Mouse (Mus musculus) adrenal gland, postnatal 4 days (tissue): ENCODE measurements around the gene Wdr34. TPM values are rescaled to one million over a fixed set of nuclear protein-coding genes. Genes with fewer than 3 reads are reported as not detected.

Experiments
- DNase-seq, 2 experiments: peaks; one replicate each; pipeline ENCODE4 v3.0.0; 2021 to 2022; ENCODE audit warnings: low spot score in 2 of 2, mixed read lengths in 2 of 2
- long read RNA-seq, 2 experiments: library from polyadenylated mRNA; stranded (forward); transcript quantifications; one replicate each; pipeline ENCODE4 v2.0.0; 2021
- total RNA-seq, 2 experiments: library from RNA; stranded (reverse); gene quantifications; 2 replicates each; pipeline ENCODE4 v1.2.3; 2021

Wdr34 gene
- total RNA-seq, result 10 to 100 TPM; 35.9 to 39.2 TPM
- long read RNA-seq, experiment 1, transcript Wdr34-201 (9 exons, 1,814 nt), result major isoform, 70 of 80 reads
- long read RNA-seq, experiment 1, partial matches to known transcripts, result 5 of 80 reads
- long read RNA-seq, experiment 1, other reads (novel, unspliced or antisense), result 4 of 80 reads
- long read RNA-seq, experiment 2, transcript Wdr34-201 (9 exons, 1,814 nt), result major isoform, 82 of 103 reads
- long read RNA-seq, experiment 2, partial matches to known transcripts, result 13 of 103 reads
- long read RNA-seq, experiment 2, other reads (novel, unspliced or antisense), result 8 of 103 reads

- peak; percentile 98 for DNase-seq
These were observed at the start of gene Wdr34 for GRCm38 (mm10) chr2:30048699-30049388. TSS of gene Wdr34 (minus strand) at chr2:30048881.

- DNase-seq, result peak in 1 of 2 experiments; percentile 24
These were observed 47.3 kb upstream of the Wdr34 start for GRCm38 (mm10) chr2:30095882-30096527.

DNA sequence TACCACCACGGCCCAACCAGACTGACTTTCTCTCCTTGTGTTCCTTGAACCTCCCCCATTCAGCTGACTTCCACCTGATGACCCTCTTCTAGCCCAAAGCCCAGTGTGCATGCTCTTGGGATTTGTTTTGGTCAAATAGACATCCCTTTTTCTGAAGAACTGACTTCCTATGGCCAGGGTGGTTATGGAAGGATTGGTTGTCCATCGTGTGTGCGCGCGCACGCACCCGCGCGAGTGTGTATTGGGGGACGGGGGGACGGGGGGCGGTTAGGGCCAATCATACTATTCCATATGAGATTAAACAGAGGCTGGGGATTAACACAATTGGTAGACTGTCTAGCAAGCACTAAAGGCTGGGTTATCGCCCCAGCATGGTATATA, 45.5 kb upstream of the Wdr34 start:
- no peak for DNase-seq

GRCm38 (mm10) chr2:30093471-30094207, 45.0 kb upstream of the Wdr34 start, which contains the start of gene Zdhhc12:
TSS of gene Zdhhc12 (minus strand) at chr2:30093648.
- peak; percentile 81 to 92 for DNase-seq

DNA sequence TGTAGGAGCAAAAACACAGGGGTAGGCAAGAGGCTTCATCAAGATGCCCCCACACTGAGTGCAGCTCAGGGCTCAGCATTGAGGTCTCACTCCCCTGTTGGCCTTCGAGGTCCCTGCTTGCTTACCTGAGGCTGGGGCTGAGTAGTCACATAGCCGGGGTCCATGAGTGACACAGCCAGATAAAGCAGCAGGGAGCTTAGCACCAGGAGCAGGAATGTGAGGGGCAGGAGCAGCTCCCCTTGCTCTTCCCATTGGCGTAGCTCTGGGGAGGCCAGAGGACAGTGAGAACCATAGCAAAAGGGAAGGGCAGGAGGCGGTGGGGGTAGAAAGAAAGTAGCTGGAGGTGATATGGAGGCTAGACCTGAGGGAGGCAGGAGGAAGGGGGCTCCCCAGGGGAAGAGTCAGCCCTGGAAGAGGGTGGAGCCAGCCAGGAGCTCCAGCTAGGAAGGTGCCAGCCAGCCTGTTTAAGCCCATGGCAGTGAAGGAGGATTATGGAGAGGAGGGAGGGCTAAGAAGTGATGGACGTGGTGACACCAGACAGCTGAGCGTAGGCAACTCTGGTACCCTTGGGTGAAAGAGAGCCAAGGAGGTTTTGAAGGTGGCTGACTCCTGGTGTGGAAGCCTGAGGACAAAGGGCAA, 43.7 kb upstream of the Wdr34 start:
- DNase-seq, result no peak

DNA sequence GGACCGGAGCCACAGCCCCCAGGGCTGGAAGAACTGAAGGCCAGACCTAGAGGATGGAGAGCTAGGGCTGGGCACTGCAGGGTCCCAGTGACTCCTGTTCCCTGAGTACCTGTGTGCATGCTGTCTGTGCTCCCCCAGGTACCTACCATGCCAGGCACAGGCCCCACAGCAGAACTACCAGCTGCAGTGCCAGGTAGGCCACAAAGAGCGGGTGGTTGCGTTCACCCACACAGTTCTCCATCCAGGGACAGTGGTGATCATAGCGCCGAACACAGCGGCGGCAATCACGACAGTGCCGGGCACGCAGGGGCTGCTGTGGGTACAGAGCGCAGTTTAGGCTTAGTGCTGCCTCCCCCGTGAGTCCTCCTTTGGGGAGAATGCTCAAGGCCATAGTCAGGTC, 42.8 kb upstream of the Wdr34 start:
- DNase-seq, result no peak

GRCm38 (mm10) chr2:30087310-30087709, 38.6 kb upstream of the Wdr34 start:
- DNase-seq, result no peak

GRCm38 (mm10) chr2:30084632-30085031, 36.0 kb upstream of the Wdr34 start:
- no peak for DNase-seq

DNA sequence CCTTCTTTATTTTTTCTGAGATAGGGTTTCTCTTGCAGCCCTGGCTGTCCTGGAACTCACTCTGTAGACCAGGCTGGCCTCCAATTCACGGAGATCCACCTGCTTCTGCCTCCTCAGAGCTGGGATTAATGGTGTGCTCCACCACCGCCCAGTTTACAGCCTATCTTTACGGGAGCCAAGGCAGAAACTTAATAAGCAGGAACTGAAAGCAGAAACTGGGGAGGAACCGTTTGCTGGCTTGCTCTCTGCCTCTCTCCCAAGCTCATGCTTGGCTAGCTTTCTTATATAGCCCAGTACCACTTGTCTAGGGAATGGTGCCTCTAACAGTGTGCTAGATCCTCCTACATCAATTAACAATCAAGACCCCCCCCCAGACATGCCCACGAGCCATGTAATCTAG, 35.4 kb upstream of the Wdr34 start:
- DNase-seq, result no peak

- no peak for DNase-seq
These were observed 31.6 kb upstream of the Wdr34 start for GRCm38 (mm10) chr2:30080181-30080800.

DNA sequence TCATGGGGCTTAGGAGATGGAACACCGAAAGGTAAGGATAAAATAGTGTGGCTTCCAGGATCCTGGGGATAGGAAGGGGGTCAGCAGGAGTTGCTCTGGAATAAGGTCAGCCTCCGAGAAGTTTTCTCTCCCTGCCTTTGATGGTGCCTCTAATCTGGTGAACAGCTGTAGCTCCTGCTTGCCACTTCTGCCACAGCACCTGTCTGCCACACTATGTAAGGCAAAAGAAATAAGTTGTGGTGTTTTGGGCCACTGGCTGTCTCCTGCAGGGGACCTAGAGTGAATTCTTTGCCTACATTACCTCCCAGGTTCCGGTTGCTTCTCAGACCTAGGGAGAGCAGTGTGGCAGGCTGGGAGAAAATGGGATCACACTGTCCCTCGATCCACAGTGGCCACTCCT, 30.1 kb upstream of the Wdr34 start:
- no peak for DNase-seq

DNA sequence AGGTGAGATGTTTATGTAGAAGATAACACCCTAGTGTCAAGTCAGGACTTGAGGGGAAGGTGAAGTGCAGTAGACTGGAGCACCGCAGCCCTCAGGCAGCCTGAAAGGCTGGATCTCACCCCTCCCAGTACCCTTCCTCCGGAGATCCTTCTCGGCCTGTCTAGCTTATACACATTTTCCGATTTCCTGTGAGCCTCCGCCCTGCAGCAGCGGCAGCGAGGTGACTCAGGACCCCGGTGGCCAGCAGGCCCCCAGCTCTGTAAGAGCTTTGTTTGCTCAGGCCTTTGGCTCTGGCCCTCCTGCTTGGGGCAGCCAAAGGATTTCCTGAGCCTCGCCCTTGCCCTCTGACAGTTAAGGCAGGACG, 29.6 kb upstream of the Wdr34 start:
- DNase-seq, result no peak

GRCm38 (mm10) chr2:30077502-30078348, 29.0 kb upstream of the Wdr34 start, which contains the start of gene Pkn3:
TSS of gene Pkn3 (plus strand) at chr2:30077684.
- peak; percentile 71 to 88 for DNase-seq

DNA sequence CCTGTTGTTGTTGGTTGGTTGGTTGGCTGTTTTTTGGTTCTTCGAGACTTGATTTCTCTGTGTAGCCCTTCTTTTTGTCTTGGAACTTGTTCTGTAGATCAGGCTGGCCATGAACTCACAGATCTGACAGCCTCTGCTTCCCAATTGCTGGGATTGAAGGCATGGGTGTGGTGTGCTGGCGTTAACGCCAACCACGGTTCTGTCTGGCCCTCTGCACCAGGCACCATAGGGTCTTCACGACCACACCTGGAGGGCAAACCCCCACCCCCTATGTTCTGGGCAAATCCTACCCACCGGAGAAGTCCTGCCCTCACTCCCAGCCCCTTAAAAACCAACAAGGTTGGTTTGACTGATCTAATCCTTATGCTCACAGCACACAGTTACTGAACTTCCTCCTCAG, 28.3 kb upstream of the Wdr34 start:
- DNase-seq, result no peak

GRCm38 (mm10) chr2:30076439-30076838, 27.8 kb upstream of the Wdr34 start:
- DNase-seq, result no peak

DNA sequence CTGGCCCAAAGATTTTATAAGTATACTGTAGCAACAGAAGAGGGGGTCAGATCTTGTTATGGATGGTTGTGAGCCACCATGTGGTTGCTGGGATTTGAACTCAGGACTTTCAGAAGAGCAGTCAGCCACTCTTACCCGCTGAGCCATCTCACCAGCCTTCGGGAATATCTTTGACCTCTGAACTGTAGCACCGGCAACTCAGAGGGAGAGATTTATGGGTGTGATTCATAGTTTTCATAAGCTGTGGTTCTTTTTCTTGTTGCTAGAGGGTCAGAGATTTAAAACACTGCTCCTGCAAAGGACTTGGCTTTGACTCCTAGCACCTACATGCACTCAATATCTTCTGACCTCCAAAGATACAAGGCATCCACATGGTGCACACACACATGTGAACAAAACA, 26.9 kb upstream of the Wdr34 start:
- no peak for DNase-seq

- DNase-seq, result no peak
These were observed 24.6 kb upstream of the Wdr34 start for GRCm38 (mm10) chr2:30073285-30073684.

- DNase-seq, result no peak
These were observed 24.2 kb upstream of the Wdr34 start for GRCm38 (mm10) chr2:30072875-30073274.

GRCm38 (mm10) chr2:30067962-30068361, 19.3 kb upstream of the Wdr34 start:
- DNase-seq, result no peak
